Mouse (Mus musculus): Measurements from ENCODE around the gene Alg12.

Gene Alg12

DNA sequence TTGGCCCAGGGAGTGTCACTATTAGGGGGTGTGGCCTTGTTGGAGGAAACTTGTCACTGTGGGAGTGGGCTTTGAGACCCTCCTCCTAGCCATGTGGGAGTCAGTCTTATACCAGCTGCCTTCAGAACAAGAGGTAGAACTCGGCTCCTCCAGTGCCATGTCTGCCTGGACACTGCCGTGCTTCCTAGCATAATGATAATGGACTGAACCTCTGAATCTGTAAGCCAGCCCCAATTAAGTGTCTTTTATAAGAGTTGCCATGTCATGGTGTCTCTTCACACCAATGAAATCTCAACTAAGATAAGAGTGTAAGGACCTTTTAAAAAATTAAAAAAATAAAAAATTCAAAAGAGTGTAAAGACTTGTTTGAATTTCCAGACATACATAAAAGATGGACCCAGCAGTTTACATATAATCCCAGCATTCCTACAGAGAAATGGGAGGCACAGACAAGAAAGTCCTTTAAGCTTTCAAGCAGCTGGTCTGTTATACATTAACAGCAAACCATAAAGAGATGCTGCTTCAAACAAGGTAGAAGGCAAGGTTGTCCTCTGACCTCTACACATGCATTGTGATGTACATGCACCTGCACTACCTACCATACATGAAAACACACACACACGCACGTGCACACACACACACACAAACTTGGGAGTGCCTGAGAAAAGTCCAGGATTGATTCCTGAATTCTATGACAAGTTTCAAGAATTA, 26.8 kb downstream of the Alg12 start:
- 84% methylated on average over 4 of the region's 4 CpGs for WGBS

DNA sequence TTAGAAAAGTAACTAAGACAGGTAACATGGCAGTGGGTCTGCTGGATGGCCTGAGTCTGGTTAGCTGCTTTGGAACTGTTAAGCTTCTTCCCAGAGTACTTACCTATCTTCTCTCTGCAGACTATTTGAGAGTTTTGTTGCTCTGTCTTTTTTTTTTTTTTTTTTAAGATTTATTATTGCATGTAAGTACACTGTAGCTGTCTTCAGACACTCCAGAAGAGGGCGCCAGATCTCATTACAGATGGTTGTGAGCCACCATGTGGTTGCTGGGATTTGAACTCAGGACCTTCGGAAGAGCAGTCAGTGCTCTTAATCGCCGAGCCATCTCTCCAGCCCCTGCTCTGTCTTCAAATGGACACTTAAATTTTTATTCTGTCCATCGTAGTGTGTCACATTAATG, 44.5 kb downstream of the Alg12 start:
- WGBS = 96% methylated on average over 5 of the region's 5 CpGs

DNA sequence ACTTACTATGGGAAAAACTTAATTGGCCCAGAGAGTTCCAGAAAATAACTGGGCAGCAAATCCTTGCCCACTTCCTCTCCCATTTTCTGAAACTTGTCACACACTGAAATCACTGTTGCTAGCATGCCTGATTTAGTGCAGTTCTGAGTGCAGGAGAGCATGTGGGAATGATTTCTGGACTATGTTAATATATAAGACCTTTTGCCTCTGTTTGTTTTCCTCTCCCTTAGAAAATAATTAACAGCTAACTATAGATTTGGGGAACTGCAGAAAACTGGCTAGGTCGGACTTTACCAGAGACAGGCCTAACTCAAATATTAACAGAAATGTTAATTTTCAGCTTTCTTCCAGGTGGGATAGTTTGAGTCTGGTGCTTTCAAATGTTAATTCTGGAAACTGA, 50.6 kb downstream of the Alg12 start:
- WGBS = 78% methylated on average over 1 of the region's 1 CpGs

DNA sequence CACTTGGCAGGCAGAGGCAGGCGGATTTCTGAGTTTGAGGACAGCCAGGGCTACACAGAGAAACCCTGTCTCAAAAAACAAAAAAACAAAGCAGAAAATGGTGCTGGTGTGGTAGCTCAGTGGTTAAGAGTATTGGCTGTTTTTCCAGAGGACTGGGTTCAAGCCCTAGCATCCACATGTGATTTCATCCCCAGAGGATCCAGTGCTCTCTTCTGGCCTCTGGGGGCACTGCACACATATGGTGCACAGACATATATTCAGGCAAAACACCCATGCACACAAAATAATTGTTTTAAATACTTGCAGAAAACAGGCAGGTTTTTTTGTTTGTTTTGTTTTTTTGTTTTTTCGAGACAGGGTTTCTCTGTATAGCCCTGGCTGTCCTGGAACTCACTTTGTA, 53.0 kb downstream of the Alg12 start:
- 99% methylated on average over 2 of the region's 2 CpGs for WGBS

DNA sequence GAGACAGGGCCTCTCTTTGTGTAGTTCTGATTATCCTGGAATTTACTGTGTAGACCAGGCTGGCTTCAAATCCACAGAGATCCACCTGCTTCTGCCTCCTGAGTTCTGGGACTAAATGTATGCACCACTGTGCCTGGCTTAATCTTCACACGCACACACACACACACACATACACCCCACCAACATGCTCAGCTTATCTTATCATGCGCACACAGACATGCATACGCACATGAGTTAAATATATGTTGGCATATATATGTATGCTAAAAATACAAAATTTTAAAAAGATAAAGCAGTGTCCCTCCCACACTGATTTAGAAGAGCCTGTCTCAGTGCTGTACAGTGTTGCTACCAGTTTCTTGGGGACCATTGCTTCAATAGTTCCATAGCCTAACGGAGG, 57.6 kb downstream of the Alg12 start:
- WGBS = 60% methylated on average over 4 of the region's 4 CpGs

DNA sequence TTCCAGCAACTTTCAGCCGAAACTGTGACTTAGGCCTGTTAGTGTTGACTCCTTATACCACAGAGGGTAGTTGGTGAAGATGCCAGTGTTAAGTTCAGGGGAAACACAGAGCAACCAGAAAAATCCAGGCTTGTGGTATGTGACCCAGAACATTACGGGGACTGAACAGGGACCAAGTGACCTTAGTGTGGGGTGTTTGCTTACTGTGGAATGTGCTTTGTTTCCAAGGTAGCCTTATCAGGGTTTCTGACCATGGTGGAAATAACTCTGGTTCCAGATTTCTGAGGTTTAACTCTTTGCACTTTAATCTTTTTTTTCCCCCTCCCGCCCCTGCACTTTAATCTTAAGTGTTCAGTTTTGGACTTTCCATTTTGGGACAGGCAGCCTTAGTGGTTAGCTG, 61.1 kb downstream of the Alg12 start:
- 88% methylated on average over 3 of the region's 3 CpGs for WGBS

DNA sequence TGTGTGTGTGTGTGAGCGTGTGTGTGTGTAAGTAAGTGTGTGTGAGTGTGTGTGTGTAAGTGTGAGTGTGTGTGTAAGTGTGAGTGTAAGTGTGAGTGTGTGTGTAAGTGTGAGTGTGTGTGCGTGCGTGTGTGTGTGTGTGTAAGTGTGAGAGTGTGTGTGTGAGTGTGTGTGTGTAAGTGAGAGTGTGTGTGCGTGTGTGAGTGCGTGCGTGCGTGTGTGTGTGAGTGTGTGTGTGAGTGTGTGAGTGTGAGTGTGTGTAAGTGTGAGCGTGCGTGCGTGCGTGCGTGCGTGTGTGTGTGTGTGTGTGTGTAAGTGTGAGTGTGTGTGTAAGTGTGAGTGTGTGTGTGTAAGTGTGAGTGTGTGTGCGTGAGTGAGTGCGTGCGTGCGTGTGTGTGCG, 63.4 kb downstream of the Alg12 start:
- 97% methylated on average over 18 of the region's 18 CpGs for WGBS

All from cerebral cortex, adult 2 months (tissue).